Mouse (Mus musculus): Measurements from ENCODE around the gene Tmem164. TPM values are rescaled to one million over a fixed set of nuclear protein-coding genes. Genes with fewer than 3 reads are reported as not detected.

Gene Tmem164
- total RNA-seq, 2 experiments from 2014 or later: 21.0 to 23.8 TPM

DNA sequence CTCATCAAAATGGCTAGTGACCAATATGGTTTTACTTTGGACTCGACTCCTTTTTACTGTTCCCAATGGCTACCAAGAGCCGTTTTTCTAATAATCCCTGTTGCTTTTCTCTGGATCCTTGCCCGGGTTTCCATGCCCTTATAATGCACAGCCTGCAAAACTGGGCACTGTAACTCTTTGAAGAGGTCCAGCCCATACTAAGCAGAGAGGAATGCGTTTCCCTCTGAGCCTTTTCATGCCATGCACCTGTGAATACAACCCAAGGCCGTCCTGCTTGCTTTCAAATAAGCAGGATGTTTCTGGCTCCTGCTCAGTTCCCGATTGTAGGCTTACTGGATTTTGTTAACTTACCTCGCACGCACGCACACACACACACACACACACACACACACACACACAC, 7.3 kb downstream of the Tmem164 start:
- DNase-seq: no peak

DNA sequence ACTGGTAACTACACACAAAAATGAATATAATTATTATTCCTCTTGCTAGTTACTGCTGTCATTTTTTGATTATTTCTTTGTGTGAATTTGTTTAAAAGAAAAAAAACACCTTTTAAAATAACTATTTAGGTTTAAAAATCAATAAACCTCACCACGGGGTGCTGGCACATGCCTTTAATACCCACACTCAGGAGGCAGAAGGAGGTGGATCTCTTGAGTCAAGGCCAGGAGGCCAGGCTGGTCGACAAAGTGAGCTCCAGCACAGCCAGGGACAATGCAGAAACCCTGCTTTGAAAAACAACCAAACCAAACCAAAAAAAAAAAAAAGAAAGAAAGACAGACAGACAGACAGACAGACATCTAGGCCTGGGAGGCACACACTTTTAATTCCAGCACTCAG, 12.1 kb downstream of the Tmem164 start:
- no peak for DNase-seq

DNA sequence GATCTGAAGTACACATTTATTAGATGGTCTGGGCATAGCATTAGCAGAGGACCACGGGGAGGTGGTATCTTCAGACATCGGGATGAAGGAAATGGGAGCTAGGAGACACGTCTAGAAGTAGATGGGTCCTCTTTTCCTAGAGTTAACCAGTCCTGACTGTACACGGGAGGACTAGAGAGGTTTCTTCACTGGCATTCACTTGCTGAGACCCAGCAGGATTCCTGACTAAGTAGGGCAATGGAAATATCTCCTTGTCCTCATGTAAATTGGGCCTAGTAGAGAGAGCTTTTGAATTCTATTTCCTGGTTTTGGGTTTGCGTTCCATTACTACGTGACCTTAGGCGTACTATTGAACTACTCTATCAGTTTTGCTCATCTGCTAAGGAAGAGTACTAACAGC, 13.1 kb downstream of the Tmem164 start:
- no peak for DNase-seq

DNA sequence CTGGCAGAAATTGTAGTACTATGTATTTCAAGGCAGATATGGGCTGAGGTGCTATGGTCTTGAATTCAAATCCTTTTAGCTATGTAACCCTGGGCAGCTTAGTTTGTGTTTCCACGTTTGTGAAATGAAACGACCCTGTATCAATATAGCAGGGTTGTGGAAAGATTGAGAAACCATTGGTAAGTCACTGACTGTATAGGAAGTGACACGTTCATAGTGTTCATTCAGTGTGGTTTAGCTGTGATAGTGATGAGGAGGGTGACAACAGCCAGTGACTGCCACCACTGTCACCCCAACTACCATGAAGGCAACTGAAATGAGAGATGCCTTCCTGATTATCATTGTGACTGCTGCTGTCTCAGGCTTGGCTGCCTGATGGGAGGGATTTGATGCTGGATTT, 13.7 kb downstream of the Tmem164 start:
- no peak for DNase-seq

DNA sequence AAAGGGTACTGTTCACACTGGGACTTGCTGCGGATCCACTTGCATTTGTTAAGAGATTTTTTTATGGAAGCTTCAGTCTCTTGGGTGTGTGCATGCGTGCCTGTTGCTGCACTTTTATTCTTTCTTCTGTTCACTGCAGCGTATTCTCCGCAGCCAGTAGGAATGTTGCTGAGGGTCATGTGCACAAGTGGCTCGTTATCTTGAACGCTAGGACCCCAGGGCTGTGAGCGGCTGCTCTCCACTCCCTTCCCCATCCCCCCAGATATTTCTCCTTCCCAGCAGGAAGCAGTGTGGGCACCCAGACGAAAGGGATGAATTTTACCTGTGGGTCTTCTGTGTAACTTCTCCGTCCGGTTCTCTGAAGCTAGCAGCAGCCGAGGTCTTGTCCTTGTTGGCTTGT, 15.6 kb downstream of the Tmem164 start:
- no peak for DNase-seq

DNA sequence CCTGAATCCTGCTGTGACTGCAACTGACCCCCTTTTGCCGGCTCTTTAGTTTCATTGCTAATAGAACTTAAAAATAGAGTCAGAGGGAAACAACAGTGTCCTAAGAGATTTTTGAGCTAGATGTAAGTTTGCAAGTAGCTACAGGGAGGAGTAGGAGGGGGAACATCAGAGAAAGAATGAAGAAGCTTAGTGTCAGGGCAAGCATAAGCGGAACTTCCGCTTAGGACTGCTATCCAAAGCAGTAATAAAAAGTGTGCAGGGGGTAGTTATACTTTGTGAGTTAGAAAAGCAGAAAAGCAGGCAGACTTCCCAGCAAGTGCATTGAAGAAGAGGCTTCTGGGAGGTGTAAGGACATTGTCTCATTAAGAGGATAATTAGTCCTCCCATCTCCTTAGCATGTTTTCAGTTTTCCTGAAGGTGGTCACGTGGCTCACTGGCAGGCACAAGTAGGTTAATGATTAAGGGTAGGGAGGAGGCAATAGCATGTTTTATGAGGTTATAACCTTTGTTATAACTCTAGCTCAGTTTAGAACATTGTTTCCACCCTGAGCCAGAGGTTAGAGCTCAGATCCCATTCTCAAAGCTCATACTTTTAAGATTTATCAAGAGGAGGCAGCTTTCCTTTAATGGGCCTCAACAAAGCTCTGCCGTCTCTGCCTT, 16.5 kb downstream of the Tmem164 start:
- no peak for DNase-seq

DNA sequence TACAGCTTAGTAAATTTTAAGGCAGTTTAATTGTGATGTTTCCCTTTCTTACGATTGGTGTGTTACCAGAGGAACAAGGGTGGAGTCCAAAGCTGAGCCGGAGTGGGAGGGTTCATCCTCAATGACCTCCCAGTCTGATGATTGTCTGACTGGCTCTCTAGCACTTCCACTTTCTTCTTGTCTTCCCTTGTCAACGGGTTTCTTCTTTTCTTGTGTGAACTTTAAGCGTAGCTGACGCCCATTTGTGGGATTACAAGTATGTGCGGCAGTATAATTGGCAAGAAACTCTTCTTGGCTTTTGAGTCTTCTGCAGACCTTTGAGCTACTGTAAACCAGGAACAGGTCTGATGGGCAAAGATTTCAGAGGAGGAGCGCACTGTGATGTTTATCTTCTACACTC, 17.0 kb downstream of the Tmem164 start:
- peak in 1 of 2 experiments; percentile 20 for DNase-seq

DNA sequence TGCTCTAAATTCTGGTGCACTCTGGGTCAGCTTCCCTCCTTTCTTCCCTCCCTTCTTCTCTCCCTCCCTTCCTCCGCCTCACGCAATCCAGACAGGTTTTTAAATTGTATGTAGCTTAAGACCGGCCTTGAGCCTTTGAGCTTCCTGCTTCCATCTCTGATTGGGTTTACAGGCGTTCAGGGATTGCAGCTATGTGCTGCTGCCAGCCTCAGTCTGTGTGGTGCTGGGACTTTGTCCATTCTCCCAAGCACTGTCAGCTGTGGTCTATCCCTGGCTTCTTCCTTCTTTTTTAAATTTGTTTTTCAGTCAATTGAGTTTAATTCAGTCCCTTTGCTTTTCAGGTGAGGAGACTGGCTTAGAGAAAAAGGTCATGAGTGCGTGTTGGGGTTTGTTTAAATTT, 20.9 kb downstream of the Tmem164 start:
- DNase-seq: no peak

DNA sequence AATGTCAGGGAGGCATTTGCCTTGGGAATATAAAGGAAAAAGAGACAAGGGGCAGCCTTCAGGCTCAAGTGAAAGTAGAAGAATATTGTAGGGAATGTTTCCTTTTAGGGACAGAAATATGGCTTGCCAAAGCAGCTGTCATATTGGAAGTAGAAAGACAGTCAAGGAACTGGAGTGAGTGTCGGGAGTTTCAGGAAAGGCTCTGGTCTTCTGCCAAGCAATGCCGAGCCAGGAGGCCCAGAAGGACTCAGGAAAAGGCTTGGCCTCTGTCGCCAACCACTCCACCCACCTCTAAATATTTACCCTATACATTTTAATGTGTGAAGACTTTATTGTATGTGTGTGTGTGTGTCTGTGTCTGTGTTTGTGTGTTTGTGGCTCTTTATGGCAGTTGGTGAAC, 21.4 kb downstream of the Tmem164 start:
- DNase-seq: peak; percentile 38 to 51

DNA sequence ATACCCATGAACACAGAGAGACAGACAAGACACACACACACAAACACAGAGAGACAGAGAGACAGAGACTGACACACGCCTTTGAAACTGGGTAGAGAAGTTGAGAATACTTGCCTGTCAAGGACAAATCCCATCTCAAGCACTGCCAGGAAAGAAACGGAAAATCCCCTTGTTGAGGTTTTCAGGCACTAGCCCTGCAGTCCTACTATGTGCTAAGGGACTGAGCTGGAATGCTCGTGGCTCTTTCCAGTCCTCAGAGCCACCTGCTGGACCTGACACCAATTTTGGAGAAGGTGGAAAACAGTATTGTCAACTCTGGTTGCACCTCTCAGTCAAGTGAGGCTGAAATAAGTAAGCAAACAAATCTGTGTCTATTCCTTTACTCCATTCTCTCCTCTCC, 22.7 kb downstream of the Tmem164 start:
- no peak for DNase-seq

DNA sequence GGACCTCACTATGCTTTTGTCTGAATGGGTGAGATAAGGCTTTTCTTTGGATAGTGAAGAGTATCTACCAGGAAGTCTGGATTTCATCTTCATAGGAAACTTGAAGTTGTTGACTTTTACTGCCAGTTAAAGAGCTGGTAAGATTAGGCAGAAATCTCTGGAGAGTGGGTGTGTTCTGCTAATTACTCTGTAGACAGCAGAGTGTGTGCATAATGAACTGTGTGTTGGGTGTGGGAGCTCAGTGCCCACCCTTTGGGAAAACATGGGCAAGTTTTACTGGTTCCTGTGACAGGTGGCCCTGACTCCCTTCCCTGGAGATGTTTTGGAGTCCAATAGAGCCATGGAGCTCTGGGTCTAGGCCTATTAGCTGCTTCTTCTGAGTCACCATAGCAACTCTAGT, 27.1 kb downstream of the Tmem164 start:
- no peak for DNase-seq

DNA sequence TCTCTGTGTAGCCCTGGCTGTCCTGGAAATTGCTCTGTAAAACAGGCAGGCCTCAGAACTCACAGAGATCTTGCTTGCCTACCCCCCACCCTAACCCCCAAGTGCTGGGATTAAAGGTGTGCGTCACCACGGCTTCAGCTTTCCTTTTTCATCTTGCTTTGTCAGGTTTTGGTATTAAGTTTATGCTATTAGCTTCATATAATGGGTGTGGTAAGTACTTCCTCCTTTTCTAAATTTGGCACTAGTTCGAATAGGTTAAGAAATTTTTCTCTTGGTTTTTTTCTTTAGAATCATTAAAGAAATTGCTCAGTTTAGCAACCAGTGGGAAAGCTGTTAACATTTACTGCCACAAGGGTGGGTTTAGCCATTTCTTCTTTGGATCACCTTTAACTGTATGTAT, 34.8 kb downstream of the Tmem164 start:
- DNase-seq: no peak

DNA sequence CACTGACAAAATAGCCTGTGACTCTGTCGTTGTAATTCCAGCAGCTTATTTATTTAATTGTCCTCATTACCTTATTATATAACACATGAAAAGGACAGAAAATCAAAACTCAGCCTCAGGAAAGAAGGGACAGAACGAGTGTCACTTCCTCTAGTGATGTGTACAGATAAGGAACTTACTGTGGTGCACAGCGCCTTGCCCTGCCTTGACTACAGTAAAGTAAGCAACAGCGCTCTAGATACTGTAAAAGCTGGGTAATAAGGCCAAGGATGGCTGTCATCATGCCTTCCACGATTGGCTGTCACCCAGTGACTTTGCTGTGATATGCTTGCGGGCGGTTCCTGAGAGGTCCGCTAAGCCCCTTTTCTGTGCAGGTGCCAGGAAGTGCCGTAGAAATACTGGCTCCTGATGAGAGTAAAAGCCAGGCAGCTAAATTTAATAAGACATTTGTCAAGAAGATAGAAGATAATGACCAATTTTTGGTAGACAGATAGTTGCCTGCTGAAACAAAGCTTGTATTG, 36.8 kb downstream of the Tmem164 start:
- no peak for DNase-seq

DNA sequence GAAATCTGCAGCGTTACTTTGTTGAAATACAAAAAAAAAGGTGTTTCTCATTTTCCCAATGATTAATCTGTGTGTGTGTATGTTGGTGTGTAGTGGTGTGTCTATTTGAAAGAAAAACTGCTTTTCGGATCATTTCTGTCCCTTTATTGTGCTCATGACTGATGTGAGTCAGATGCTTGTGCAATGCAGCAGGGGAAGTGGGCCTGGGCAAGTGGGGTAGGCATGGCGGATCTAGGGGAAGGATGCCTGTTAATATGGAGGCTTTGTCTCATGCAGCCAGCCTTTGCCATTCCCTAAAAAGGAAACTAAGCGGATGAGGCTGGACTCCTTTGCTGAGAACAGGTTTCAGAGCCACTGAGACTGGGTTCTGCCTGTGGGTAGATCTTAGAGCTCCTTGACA, 37.6 kb downstream of the Tmem164 start:
- DNase-seq: no peak

DNA sequence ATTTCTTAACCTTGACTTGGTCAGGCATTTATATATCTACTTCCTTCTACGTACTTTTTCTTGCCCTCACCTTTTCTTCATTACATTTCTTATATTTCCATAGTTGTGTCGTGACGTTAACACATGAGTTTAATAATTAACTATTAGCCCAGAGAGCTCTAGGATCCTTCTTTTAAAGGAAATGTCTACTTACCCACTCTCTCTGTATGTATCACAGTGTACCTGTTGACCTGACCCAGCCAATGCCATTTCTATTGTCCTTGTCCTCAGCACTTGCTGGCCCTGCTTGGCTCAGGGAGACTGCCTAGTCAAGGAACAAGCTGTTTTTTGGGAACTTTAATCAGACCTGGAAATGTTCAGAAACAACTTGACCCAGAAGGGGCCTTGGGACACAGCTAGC, 40.7 kb downstream of the Tmem164 start:
- DNase-seq: no peak

DNA sequence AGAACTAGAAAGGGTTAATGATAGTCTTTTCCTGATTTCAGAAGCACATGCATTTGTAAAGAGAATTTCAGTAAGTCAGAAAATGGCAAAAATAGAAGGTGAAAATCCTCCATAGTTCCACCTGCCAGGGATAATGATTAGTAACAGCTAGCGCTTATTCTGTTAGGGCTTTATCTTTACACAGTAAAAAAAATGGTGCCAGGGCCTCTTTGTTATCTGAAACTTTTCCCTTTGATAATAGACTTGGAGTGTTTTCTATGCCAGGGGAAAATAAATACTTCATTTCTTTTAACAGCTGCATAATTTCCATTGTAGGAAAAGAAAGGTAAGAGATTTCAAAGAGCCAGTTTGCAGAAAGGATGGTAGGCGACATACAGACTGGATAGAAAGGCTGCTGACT, 43.0 kb downstream of the Tmem164 start:
- DNase-seq: no peak

DNA sequence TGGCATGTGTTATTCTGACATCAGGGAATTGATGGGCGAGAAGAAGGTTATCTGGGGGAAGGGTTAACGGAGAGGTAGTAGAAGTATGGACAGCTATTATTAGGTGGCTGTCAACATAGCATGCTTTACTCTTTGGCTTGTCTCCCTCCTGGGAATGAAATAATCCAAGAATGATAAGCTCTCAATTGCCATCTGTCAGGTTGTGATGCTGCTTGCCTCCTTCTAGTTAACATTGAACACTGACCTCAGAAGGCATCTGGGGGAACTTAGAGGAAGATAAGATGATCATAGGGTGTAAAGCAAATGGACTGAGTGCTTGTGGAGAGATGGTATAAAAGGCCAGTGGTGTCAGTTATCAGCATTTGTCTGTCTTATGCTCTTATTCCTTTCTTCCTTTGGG, 44.4 kb downstream of the Tmem164 start:
- DNase-seq: no peak

DNA sequence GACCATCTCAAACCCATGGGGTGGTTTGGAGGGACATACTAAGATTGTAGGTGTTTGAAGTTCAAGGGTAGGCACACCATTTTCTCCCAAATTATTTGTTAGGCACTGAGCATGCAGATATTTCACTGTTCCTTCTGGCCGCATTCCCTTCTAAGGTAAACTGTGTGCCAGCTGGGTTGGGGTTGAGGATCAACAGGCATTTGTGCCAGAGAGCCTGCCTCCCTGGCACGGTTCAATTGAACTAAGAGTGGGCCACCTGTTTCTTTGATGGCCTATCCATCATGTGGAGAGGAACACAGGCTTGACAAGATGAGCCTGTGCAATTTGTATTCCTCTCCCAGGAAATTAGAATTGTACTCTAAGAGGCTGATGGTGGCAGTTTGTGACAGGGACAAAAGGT, 45.1 kb downstream of the Tmem164 start:
- DNase-seq: no peak

DNA sequence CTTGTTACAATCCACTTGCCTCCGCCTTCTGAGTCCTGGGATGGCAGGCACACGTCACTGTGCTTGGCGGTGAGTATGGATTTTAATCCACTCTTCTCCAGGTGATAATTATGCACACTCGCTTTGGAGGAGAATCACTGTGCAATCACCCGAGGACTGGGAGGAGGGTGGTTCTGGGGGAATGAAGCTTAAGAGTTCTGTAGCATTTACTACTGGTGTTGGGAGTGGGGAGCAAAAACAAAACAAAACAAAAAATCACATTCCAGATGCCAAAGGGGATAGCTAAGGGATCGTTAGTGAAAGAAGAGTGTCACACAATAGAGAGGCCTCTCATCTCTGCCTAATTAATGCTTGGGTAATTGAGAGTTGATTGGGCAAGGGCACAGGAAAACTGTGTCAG, 46.6 kb downstream of the Tmem164 start:
- DNase-seq: no peak

DNA sequence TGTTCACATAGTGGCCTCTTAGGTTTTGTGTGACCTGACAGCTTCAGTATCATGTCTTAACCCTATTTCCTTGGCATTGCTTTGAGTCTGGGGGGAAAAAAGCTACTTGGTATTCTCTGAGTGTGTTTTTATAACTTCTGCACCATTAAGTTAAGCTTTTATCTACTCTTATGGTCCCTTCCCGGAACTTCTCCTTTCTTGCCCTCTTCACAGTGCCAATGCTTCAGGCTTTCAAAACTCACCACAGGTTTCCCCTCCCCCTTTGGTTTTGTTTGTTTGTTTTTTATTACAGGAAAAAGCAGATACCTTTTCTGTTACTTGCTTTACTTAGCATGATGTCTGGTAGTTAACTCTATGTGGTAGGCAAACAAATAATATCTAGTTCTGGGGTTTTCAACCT, 47.8 kb downstream of the Tmem164 start:
- no peak for DNase-seq

DNA sequence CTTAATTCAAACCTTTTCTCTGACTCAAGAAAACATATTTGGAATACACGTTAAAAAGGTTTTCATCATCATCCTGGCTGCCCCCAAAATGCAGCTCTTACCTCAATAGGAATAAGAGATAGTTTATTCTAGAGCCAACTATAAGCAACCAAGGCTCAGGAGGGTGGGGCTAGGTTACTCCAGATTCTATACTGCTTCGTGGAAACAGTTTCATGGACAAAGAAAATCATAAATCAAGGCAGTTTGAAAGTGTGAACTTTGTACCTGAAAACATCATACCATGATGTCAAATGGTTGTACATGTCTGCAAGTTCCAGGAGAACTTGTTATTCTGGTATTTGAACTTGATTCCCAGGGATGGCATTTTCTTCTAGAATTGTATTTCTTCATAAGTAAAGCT, 48.3 kb downstream of the Tmem164 start:
- DNase-seq: no peak

DNA sequence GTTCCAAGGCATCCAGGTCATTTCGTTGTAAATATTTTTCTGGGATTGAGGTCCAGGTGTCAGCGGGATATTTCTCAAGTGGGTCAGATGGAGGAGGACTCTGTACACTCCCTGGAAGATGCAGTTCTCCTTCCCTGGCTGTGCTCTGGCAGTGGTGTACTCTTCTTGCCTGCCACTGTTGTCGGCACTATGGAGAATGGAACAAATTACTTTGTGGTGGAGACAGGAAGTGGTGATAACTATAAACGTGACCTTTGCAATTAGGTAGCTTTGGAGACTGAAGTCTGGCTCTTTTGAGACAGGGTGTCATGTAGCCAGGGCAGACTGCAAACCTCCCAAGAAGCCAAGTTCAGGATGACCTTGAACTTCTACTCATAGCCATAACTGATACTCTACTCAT, 55.9 kb downstream of the Tmem164 start:
- DNase-seq: no peak

DNA sequence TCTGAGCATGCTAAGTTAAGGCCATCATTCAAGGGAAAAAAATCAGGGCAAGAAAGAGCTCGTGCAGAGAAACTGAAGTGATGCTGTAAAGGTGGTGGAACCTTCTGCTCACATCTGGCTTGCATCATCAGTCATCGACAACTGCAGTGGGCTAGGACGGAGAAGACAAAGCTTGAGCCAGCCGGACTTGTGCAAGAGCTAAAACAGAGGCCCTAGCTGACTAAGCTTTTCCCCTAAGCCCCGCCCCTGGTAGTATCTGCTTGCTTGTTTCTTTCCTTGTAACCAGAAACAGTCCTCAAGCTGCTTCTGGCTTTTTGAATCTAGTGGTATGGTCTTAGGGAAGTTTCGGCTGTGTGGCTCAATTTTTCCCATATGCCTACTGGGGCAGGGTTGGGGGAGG, 56.5 kb downstream of the Tmem164 start:
- DNase-seq: peak; percentile 57 to 59

DNA sequence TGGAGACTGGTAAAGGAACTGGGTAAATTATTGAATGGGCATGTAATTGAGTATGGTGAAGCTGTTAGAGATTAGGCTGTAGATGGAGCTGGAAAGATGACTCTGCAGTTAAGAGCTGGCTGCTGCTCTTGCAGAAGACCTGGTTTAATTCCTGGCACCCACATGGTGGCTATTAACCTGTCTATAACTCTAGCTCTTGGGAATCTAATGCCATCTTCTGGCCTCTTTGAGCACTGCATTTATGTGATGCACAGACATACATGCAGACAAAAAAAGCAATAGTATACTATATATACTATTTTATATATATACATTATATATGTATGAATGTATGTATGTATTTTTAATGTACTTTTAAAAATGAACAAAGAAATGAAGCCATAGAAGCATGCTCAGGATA, 66.2 kb downstream of the Tmem164 start:
- no peak for DNase-seq

DNA sequence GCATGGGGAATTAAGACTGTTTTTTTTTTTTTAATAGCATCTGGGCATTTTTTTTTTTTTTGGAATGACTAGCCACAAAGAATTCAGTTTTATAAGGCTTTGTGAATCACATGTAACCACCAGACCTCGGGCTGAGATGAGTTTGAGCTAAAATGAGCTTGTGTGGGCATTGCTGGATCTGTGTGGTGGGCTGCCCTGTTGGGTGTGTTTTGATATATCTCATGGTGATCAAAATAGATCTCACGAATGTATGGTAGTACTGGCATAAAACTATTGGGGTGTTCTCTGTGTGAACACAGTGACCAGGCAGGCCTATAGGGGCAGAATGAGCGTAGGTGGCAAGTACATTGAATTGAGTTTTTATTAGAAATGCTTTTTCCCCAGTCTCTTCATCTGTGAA, 67.4 kb downstream of the Tmem164 start:
- DNase-seq: no peak
